Mouse (Mus musculus): ENCODE measurements around the gene Tmem63a. TPM values are rescaled to one million over a fixed set of nuclear protein-coding genes. Genes with fewer than 3 reads are reported as not detected.
"Not testable (repeated sequence)": the region's sequence is repeated elsewhere in the genome, so short reads cannot be mapped to it uniquely, and the experiment has no call there.

Tmem63a gene
- polyA plus RNA-seq, 1 experiment = not detected

GRCm38 (mm10) chr1:180919686-180920085, 22.5 kb upstream of the Tmem63a start:
- H3K27ac ChIP-seq (ENCODE audit: insufficient read depth, low read depth, low read length) = no peak overlapping the region
- H3K4me1 ChIP-seq (ENCODE audit: control insufficient read depth, insufficient read depth, low read length) = peaks cover 8% of the 10 kb centered on the region
- TF ChIP-seq POLR2A (IDR thresholded peaks at IDR 0.05; ENCODE audit: insufficient read depth, low read depth, low read length) = no peak
- no peak for TF ChIP-seq CTCF (IDR thresholded peaks at IDR 0.05; ENCODE audit: insufficient read depth, low read depth, low read length)
- no peak overlapping the region for H3K4me3 ChIP-seq (ENCODE audit: insufficient read depth, low read depth, low read length)
- 48% methylated on average over 8 of the region's 8 CpGs for WGBS

GRCm38 (mm10) chr1:180922273-180923048, 19.7 kb upstream of the Tmem63a start:
- Histone ChIP-seq H3K4me1 (ENCODE audit: control insufficient read depth, insufficient read depth, low read length) (peaks cover 8% of the 10 kb centered on the region), H3K27ac (ENCODE audit: insufficient read depth, low read depth, low read length) (peak overlapping the region; percentile 74), H3K4me3 (ENCODE audit: insufficient read depth, low read depth, low read length) (no peak overlapping the region)
- 50% methylated on average over 6 of the region's 6 CpGs for WGBS
- TF ChIP-seq CTCF (IDR thresholded peaks at IDR 0.05; ENCODE audit: insufficient read depth, low read depth, low read length) (no peak), POLR2A (IDR thresholded peaks at IDR 0.05; ENCODE audit: insufficient read depth, low read depth, low read length) (no peak)

GRCm38 (mm10) chr1:180924737-180925136, 17.4 kb upstream of the Tmem63a start:
- Histone ChIP-seq H3K27ac (ENCODE audit: insufficient read depth, low read depth, low read length) (no peak overlapping the region), H3K4me3 (ENCODE audit: insufficient read depth, low read depth, low read length) (no peak overlapping the region), H3K4me1 (ENCODE audit: control insufficient read depth, insufficient read depth, low read length) (peaks cover 8% of the 10 kb centered on the region)
- WGBS = 64% methylated on average over 2 of the region's 2 CpGs
- TF ChIP-seq CTCF (IDR thresholded peaks at IDR 0.05; ENCODE audit: insufficient read depth, low read depth, low read length) (no peak), POLR2A (IDR thresholded peaks at IDR 0.05; ENCODE audit: insufficient read depth, low read depth, low read length) (no peak)

GRCm38 (mm10) chr1:180926286-180926685, 15.9 kb upstream of the Tmem63a start:
- Histone ChIP-seq H3K4me3 (ENCODE audit: insufficient read depth, low read depth, low read length) (no peak overlapping the region), H3K27ac (ENCODE audit: insufficient read depth, low read depth, low read length) (no peak overlapping the region), H3K4me1 (ENCODE audit: control insufficient read depth, insufficient read depth, low read length) (peaks cover 8% of the 10 kb centered on the region)
- WGBS = 78% methylated on average over 4 of the region's 4 CpGs
- TF ChIP-seq CTCF (IDR thresholded peaks at IDR 0.05; ENCODE audit: insufficient read depth, low read depth, low read length) (no peak), POLR2A (IDR thresholded peaks at IDR 0.05; ENCODE audit: insufficient read depth, low read depth, low read length) (no peak)

- no peak overlapping the region for H3K27ac ChIP-seq (ENCODE audit: insufficient read depth, low read depth, low read length)
- no peak for TF ChIP-seq CTCF (IDR thresholded peaks at IDR 0.05; ENCODE audit: insufficient read depth, low read depth, low read length)
- no peak for TF ChIP-seq POLR2A (IDR thresholded peaks at IDR 0.05; ENCODE audit: insufficient read depth, low read depth, low read length)
- WGBS = 76% methylated on average over 2 of the region's 2 CpGs
Measured at GRCm38 (mm10) chr1:180929599-180929998, 12.5 kb upstream of the Tmem63a start.

GRCm38 (mm10) chr1:180931106-180931505, 11.0 kb upstream of the Tmem63a start:
- Histone ChIP-seq H3K4me3 (ENCODE audit: insufficient read depth, low read depth, low read length) (no peak overlapping the region), H3K27ac (ENCODE audit: insufficient read depth, low read depth, low read length) (no peak overlapping the region), H3K4me1 (ENCODE audit: control insufficient read depth, insufficient read depth, low read length) (no peaks in the 10 kb centered on the region)
- WGBS = 22% methylated on average over 3 of the region's 3 CpGs
- TF ChIP-seq CTCF (IDR thresholded peaks at IDR 0.05; ENCODE audit: insufficient read depth, low read depth, low read length) (no peak), POLR2A (IDR thresholded peaks at IDR 0.05; ENCODE audit: insufficient read depth, low read depth, low read length) (no peak)

More at GRCm38 (mm10) chr1:180929599-180929998, 12.5 kb upstream of the Tmem63a start:
- Histone ChIP-seq H3K4me1 (ENCODE audit: control insufficient read depth, insufficient read depth, low read length) (no peaks in the 10 kb centered on the region), H3K4me3 (ENCODE audit: insufficient read depth, low read depth, low read length) (no peak overlapping the region)

- WGBS = 56% methylated on average over 6 of the region's 6 CpGs
- TF ChIP-seq CTCF (IDR thresholded peaks at IDR 0.05; ENCODE audit: insufficient read depth, low read depth, low read length) = no peak
- no peak for TF ChIP-seq POLR2A (IDR thresholded peaks at IDR 0.05; ENCODE audit: insufficient read depth, low read depth, low read length)
- peaks cover 8% of the 10 kb centered on the region; the same call in 1 of the 2 replicates for H3K4me1 ChIP-seq (ENCODE audit: control insufficient read depth, insufficient read depth, low read length)
- no peak overlapping the region for H3K4me3 ChIP-seq (ENCODE audit: insufficient read depth, low read depth, low read length)
- no peak overlapping the region for H3K27ac ChIP-seq (ENCODE audit: insufficient read depth, low read depth, low read length)
Measured at GRCm38 (mm10) chr1:180933659-180934058, 8.5 kb upstream of the Tmem63a start.

- TF ChIP-seq POLR2A (IDR thresholded peaks at IDR 0.05; ENCODE audit: insufficient read depth, low read depth, low read length) (no peak), CTCF (IDR thresholded peaks at IDR 0.05; ENCODE audit: insufficient read depth, low read depth, low read length) (no peak)
- peaks cover 8% of the 10 kb centered on the region; the same call in 1 of the 2 replicates for H3K4me1 ChIP-seq (ENCODE audit: control insufficient read depth, insufficient read depth, low read length)
- WGBS = 48% methylated on average over 21 of the region's 21 CpGs
- H3K27ac ChIP-seq (ENCODE audit: insufficient read depth, low read depth, low read length) = no peak within 1 kb of the TSS
- no peak within 1 kb of the TSS for H3K4me3 ChIP-seq (ENCODE audit: insufficient read depth, low read depth, low read length)
Measured at GRCm38 (mm10) chr1:180934467-180935419, 7.4 kb upstream of the Tmem63a start, which contains the start of gene Lefty1. Lefty1 (plus strand) TSS chr1:180935022.

GRCm38 (mm10) chr1:180936610-180937398, 5.3 kb upstream of the Tmem63a start:
- WGBS = 21% methylated on average over 40 of the region's 41 CpGs

GRCm38 (mm10) chr1:180937631-180938030, 4.5 kb upstream of the Tmem63a start:
- H3K4me3 ChIP-seq (ENCODE audit: insufficient read depth, low read depth, low read length); H3K27ac ChIP-seq (ENCODE audit: insufficient read depth, low read depth, low read length): not testable (repeated sequence)
- 76% methylated on average over 13 of the region's 13 CpGs for WGBS
- H3K4me1 ChIP-seq (ENCODE audit: control insufficient read depth, insufficient read depth, low read length) = peaks cover 19% of the 10 kb centered on the region

More at GRCm38 (mm10) chr1:180936610-180937398, 5.3 kb upstream of the Tmem63a start:
- H3K27ac ChIP-seq (ENCODE audit: insufficient read depth, low read depth, low read length) = not testable (repeated sequence)
- H3K4me1 ChIP-seq (ENCODE audit: control insufficient read depth, insufficient read depth, low read length) = peaks cover 12% of the 10 kb centered on the region
- H3K4me3 ChIP-seq (ENCODE audit: insufficient read depth, low read depth, low read length) = peak overlapping the region; percentile 28; the same call in 1 of the 2 replicates

- H3K27ac ChIP-seq (ENCODE audit: insufficient read depth, low read depth, low read length); H3K4me3 ChIP-seq (ENCODE audit: insufficient read depth, low read depth, low read length): not testable (repeated sequence)
- H3K4me1 ChIP-seq (ENCODE audit: control insufficient read depth, insufficient read depth, low read length) = peaks cover 22% of the 10 kb centered on the region
- 89% methylated on average over 2 of the region's 2 CpGs for WGBS
Measured at GRCm38 (mm10) chr1:180938781-180939180, 3.4 kb upstream of the Tmem63a start.
